Mouse (Mus musculus) lung, postnatal 0 days (tissue): ENCODE measurements around the gene Hist3h2a.

Source experiments
- CTCF ChIP-seq: IDR thresholded peaks from 2 replicates; pipeline ENCODE4 v1.5.1; 2016; ENCODE audit warnings: antibody characterized with exemption, mild to moderate bottlenecking
- EP300 ChIP-seq: IDR thresholded peaks from 2 replicates; pipeline ENCODE4 v1.6.1; 2016; ENCODE audit warnings: antibody characterized with exemption, mild to moderate bottlenecking, control low read depth

GRCm38 (mm10) chr11:58944136-58944535 is 10.3 kb upstream of the Hist3h2a start:
- TF ChIP-seq EP300 (no peak), CTCF (no peak)
